Mouse (Mus musculus): ENCODE results near the gene Pdlim1.

GRCm38 (mm10) chr19:40305456-40305855 lies 33.8 kb upstream of the Pdlim1 start:
- TF ChIP-seq CTCF (IDR thresholded peaks at IDR 0.05; ENCODE audit: low read depth, low read length) (no peak), POLR2A (IDR thresholded peaks at IDR 0.05; ENCODE audit: borderline replicate concordance, low read depth, low read length) (no peak)

Data from bone marrow macrophage, adult 2 months (primary cell).